Mouse (Mus musculus) urinary bladder, postnatal 25 days (tissue): ENCODE measurements at regions not wholly inside any gene's neighbourhood (a gene's known extent, or its start where the extent isn't known, plus 50 kb on each side); places are given as distances from the start of the nearest gene placed in this dataset.

Experiments
- DNase-seq: peaks from one replicate; pipeline ENCODE4 v3.0.0; 2022; ENCODE audit warnings: low spot score

GRCm38 (mm10) chr10:66932544-66932943 lies 163.4 kb upstream of the Jmjd1c start:
- no peak for DNase-seq

DNA sequence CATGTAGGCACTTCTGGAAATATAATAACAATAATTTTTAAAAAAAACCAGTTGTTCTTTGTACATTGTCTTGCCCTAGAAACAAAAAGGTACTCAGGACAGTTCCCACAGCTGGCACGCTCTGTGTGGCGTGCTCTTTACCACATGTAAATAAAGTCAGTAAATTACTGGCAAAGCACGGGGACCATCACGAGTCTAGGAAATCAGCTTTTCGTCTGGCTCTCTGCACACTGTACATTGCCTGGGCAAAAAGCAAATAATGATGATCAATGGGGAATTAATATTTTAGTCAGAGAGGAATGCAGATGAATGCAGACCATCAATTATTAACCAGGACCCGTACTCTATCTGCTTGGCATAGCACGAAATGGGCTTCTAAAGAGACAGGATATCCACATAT lies 162.2 kb upstream of the Jmjd1c start:
- no peak for DNase-seq

GRCm38 (mm10) chr10:66935731-66936130 lies 160.2 kb upstream of the Jmjd1c start:
- DNase-seq, result no peak

DNA sequence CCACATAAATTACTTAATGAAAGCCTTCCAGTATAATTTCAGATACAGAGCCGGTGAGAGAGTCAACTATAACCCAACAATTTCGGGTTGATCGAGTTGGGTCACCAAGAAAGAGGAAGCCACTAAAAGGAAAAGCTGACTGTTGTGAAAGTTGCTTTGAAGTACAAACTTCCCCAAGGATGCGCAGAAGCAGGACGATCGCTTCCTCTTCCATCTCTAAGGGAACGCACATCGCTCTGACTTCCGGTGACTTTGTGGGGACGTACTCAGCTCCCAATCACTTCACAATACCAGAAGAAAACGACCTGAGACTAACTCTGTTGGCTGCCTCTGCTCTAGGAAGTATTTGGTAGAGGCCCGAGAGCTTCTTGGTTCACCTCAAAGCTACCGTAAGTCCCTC lies 158.8 kb upstream of the Jmjd1c start:
- DNase-seq, result no peak

DNA sequence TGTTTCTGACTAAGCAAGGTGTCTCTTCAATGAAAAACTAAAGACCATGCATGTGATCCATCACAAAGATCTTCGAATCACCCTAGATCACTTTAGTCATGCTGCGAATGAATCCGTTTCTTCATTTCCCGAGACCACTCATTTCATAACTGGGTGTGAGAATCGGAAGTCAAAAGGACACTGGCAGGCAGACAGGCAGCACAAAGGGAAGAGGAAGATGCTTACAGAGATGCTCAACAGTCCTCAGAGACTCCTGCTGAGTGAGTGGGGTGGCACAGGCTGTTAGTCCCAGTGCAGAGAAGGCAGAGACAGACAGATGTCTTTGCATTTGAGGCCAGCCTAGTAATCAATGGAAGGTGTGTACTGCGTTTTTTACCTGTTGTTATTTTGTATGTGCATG lies 155.6 kb upstream of the Jmjd1c start:
- no peak for DNase-seq

- DNase-seq, result no peak
Measured at GRCm38 (mm10) chr10:66940922-66941321, 155.0 kb upstream of the Jmjd1c start.

GRCm38 (mm10) chr10:66941974-66942373 lies 154.0 kb upstream of the Jmjd1c start:
- DNase-seq, result no peak

DNA sequence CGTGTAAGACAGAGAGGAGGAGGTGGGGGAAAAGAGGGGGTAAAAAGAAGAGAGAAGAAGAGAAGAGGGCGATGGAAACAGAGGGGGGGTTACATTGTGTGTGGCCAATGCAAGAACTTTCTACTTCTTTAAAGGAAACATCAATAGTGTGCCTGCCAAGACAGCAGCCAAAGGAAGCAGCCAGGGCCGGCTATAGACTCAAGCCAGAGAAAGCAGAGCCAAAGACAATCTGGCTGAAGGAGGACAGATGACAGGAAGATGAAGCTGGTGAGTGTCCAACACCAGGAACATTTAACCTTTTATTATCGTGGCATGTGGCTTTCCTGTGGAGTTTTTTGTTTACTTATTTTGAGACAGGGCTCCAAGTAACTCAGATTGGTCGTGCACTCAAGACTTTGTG lies 152.1 kb upstream of the Jmjd1c start:
- no peak for DNase-seq

- no peak for DNase-seq
Measured at GRCm38 (mm10) chr10:66946161-66946560, 149.8 kb upstream of the Jmjd1c start.

DNA sequence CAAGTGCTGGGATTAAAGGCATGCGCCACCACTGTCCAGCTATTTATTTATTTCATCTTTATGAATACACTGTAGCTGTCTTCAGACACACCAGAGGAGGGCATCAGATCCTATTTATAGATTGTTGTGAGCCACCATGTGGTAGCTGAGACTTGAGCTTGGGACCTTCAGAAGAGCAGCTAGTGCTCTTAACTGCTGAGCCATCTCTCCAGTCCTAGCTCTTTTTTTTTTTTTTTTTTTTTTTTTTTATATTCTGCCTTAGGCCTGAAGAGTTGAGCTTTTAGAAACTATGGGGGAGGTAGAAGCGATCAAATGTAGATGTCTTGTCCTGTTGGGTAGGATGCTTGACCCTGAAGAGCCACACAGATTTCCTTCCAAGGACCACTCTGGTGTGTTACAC lies 147.6 kb upstream of the Jmjd1c start:
- no peak for DNase-seq

DNA sequence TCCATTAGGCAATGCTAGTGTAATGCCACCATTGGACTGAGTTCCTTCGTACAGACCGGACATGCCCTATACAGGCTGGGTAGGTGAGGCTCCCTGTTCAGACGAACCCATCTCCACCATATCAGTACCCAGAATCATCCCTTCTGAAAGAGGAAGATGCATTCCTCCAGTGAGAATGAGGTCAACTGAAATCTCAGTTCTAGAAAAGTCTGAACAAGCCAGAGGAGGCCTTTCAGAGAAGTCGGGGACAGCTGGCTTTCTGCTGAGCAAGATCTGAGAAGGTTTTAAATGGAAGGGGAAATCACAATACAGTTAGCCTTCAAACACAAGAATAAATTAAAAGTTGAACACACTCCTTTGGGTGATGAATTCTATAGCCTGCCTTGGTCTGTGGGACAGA lies 145.5 kb upstream of the Jmjd1c start:
- no peak for DNase-seq

GRCm38 (mm10) chr10:66951231-66951822 lies 144.6 kb upstream of the Jmjd1c start:
- DNase-seq, result no peak

DNA sequence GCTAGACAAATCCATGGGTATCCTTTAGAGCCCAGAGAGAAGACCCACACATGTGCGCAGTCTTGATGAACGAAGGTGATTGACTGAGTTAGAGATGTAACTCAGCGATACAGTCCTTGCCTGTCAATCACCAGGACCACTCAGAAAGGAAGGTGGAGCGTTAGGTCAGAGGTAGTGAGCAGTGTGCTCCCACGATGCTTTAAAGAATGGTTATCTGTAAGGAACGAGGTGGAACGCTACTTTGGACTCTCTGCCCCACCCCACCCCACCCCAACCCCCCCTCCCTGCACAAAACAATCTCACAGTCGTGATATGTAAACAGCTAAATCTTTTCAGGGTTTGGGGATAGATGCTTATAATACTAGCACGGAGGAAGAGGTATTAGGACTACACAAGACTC lies 144.0 kb upstream of the Jmjd1c start:
- no peak for DNase-seq

DNA sequence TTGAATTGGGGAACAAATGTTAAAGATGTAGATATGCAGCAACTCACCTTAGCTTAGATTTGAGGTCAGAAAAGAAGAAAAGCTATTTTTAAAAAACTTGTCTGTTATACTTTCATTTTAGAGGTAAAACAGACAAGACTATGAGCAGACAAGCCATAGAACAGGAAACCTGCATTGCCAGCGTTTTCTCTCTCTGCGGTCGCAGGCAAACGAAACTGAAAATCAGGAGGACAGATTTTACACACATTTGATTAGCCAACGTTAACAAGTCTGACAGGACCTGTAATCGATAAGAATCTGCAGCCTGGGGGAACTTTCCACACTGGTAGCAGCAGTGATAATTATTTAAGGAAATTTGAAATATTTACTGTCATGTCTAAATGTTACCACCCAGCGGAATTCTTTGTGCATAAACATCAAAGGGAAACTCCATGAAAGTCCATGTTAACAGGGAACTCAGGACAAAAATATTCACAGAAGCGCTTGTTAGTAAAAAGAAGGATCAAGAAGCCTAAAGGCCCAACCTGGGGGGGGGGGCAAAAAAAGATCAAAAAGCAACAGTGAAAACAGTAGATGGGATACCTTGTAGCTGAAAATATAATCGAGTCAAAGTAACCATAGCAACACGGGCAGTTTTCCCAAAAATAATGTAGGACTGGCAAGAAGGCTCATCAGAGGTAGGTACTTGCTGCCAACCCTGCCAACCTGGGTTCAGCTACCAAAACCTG lies 142.5 kb upstream of the Jmjd1c start:
- DNase-seq, result no peak

DNA sequence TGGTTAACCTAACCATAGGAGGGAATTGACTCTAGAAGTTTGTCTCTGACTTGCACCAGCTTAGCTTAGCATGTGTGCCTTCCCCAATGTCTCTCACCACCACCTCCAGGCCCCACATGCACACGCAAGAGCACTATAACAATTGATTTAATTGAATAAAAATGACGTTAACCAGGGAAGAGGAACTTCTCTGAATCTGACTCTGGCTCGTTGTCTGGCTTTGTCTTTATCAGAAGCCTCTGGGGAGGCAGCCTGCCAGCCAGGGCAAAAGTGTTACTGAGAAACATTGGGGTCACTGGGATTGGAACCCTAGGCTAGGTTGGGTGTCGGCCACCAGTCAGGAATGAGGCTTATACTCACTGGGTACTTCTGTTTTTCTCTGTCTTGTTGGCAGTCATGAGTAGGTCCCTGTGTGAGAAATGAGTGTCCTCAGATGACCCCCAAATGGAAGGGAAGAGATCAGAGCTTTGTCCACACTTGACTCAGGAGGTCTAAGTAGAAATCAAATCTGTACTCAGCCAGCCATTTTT lies 141.9 kb upstream of the Jmjd1c start:
- DNase-seq, result no peak

DNA sequence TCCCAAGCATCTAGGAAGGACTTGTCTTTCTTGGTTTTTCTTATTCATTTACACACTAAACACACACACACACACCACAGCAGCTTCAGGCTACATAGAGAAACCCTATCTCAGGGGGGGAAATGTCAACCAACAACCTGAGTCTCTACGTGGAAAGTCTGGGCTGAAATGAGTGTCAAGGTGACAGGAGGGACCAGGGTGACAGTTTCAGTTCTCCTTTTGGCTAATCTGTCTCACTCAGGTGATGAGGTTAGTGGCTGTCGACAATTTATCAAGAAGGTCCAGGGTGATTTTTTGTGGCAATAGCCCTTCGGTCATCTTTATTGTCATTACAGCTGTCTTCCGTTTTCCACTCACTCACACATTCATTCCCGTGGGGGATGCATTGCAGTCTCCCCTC lies 140.5 kb upstream of the Jmjd1c start:
- DNase-seq, result no peak

- DNase-seq, result no peak
Measured at GRCm38 (mm10) chr10:66956619-66957018, 139.3 kb upstream of the Jmjd1c start.

GRCm38 (mm10) chr10:66957373-66957772 lies 138.6 kb upstream of the Jmjd1c start:
- DNase-seq, result no peak
